Mouse (Mus musculus): Measurements from ENCODE around the gene Ftsj1.
A peak's percentile ranks its signal among the peaks of the same experiment; 100 is the strongest.

The Ftsj1 gene

DNA sequence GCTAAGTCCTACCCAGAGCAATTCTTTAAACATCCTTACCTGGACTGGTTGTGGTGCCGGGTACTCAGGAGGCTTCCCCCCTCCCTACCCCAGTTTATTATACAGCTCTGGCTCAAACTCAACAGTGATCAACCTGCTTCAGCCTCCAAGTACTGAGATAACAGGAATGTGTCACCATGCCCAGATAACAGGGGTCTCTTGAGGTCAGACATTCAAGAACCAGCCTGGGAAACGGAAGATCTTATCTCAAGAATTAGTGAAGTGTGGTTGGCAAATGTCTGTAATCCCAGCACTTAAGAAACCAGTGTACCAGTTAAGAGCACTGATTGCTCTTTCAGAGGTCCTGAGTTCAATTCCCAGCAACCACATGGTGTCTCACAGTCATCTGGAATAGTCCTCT is 34.1 kb downstream of the Ftsj1 start:
- DNase-seq (ENCODE audit: low spot score): no peak

DNA sequence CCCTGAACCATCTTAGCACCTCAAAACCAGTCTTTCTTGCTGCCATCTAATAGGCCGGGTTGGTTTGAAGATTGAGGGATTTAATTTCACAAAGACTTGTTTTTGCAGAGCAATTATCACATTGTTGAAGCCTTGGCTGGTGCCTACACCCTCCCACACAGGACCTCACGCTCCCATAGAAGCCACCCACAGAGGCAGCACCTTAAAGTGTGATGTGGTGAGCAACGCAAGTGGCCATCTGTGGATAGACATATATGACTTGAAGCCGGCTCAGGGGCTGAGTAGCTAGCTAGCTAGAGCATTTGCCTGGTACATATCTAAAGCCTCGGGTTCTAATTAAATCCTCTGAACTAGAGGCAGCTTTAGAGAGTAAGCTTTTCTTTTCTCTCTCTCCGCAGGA is 34.8 kb downstream of the Ftsj1 start:
- no peak for DNase-seq (ENCODE audit: low spot score)

DNA sequence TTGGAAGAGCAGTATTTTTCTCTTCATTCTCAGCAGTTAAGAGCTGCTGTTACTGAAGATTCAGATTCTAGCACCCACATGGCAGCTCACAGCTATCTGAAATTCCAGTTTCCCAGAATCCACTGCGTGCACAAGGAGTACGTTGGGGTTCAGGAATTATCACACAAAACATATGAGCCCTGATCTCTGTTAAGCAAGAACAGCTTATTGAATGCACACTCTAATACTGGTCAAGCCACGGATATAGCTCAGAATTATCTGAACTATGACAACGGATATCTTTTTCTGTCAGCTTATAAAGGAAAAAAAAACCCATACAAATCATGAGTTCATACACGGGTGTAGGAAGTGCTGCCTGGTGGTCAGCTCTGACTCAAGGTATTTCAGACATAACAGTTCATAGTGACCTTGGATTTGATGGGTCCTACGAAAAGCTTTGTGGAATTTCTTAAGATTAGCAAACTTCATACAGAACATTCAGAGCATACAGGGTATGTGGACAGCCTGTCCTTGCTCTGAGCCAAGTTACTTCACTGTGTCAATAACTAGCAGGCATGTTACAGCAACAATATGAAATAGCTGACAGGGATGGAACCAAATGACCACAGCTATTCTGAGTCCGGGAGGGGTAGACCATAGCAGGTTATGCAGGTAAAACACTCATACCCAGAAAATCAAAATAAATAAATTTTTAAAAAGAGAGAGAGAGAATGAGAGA is 40.6 kb downstream of the Ftsj1 start:
- no peak for DNase-seq (ENCODE audit: low spot score)

- DNase-seq (ENCODE audit: low spot score): no peak
Measured at GRCm38 (mm10) chrX:8209720-8210119, 42.5 kb downstream of the Ftsj1 start.

GRCm38 (mm10) chrX:8207224-8207623 is 45.0 kb downstream of the Ftsj1 start:
- no peak for DNase-seq (ENCODE audit: low spot score)

DNA sequence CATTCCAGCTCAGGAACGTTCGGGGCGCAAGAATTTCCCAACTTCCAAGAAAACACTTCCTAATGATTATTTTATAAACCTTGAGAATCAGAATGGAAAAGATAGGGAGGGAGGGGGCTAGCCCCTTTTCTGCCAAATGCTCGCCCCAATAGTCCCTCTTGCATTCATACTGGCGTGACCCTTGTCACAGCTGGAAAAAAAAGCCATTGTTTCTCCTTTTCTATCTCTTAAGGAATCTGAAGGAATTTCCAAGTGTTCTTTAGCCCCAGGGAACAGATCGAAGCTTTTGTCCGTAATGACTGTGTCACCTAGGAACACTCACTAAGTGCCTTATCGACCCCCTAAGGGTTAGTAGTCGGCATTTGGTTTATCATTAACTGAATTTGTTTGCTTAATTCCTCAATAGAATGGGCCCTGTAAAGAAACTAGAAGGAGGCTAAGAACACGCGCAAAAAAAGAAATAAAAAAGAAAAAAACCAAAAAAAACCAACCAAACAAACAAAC is 45.5 kb downstream of the Ftsj1 start:
- DNase-seq (ENCODE audit: low spot score): no peak

DNA sequence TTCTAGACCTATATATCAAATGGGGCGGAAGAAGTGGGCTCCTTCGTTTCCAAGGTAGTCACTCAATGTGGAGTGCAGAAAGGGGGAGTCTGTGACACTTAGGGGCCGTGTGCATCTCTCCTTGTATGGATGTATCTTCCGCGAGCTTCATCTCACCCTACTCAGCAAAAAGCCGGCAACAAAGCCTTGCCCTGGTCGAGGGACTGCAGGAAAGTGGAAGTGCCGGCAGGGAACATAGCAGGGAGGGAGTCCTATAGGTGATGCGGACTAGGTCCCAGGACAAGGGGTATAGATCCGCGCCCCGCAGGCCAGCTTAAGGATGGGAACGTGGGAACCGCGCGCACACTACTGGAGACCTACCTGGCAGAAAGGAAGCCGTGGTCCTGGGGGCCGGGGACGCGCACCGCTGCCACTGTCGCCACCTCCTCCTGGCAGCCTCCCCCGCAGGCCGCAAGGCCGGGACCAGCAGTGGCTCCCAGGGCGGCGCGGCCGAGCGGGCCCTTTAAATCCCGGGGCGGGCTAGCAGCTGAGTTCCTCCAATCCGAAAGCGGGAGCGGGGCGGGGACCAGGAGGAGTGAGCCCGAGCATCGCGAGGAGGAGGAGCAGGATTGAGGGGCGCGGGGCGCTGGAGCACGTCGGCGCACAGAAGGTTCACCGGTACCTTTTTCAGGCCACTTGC is 46.1 kb downstream of the Ftsj1 start, which contains the start of gene Porcn:
Gene Porcn (minus strand): TSS at position 511 of the 679 bp plus-strand sequence.
- DNase-seq (ENCODE audit: low spot score): peak; percentile 61

DNA sequence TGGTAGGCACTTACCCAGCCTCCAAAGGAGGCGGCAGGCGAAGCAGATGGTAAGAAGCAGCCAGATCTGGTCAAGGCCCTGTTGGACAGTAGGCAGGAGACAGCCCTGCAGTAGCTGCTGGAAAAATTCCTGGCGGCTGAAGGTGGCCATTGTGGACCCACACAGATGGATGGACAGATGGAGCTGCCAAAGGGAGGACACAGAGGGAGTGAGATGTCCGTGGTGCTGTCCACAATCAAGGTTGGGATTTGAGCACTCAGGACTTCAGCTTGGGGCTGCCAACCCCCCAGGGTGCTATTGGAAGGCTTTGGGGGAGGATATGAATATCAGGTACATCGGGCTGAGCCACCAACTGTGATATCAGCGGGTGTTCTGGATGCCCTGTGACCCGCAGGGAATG is 46.7 kb downstream of the Ftsj1 start:
- no peak for DNase-seq (ENCODE audit: low spot score)

DNA sequence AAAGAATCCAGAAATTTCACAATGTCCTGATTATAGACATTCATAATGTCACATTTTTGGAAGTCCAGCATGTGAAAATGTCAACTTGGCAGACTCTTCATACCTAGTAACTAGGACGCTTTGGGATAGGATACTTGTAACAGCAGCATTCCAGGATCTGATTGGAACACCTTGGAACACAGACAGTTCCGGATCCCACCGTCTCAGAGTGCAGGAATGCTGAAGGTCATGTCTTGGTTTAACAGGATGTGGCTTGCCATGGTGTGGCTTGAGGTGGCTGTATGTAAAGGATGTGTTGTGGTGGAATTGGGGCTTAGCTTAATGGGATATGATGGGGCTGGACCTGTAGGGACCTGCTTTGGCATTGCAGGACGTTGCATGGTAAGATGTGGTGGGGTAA is 47.1 kb downstream of the Ftsj1 start:
- DNase-seq (ENCODE audit: low spot score): no peak

DNA sequence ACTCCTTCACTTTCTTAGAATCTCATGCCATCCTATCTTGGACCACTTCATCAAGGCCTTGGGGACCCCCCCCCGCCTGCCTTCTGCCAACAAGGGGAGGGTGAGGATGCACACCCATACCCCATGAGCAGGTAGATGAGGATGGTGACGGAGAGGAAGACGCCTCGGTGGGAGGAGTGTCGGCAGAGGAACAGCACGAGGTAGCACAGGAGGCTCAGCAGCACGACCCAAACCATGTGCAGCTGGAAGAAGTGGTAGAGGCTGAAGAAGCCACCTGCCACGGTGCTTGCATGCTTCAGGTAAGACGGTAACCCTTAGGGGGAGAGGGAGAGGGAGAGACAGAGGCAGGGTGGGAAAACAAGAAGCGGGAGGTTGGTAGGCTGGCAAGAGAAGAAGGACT is 48.1 kb downstream of the Ftsj1 start:
- no peak for DNase-seq (ENCODE audit: low spot score)

- no peak for DNase-seq (ENCODE audit: low spot score)
Measured at GRCm38 (mm10) chrX:8203105-8203504, 49.1 kb downstream of the Ftsj1 start.

GRCm38 (mm10) chrX:8193419-8193723 is 58.8 kb downstream of the Ftsj1 start, which contains the start of gene Ebp:
Ebp (minus strand) TSS chrX:8193512.
- no peak for DNase-seq (ENCODE audit: low spot score)

DNA sequence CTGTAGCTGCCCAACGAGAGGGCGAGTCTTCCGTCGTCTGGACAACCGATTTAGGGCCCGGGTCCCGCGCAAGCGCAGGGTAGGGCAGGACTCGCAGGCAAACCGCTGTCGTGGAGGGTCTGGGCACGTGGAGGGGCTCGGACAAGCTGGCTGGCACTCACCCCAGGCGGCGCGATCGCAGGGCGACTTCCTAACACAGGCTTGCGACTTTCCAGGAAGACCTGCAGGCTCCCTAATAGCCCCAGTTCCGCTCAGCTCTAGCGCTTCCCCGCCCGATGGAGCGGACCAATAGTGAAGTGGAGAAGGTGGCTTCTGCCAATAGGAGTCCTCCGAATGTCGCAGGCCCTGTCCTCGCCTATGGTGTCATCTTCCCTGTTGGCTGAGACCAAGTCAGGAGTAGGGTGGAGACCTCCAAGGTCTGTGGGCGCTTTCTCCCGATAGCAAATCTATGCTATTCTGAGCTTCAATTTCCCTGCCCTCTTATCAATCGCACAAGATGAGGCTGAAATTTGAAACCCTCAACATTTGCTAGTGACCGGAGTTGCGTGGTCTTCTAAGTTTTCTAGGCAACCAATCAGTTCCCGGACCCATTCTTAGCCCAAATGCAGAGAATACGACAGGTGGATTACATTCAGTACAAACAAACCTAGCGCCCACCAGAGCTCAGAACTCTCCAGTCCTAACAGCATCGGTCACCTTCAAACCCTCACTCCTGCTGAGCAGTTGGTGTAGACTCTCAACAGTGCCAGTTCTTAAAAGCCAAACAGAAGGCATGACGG is 59.4 kb downstream of the Ftsj1 start:
- peak; percentile 50 for DNase-seq (ENCODE audit: low spot score)

DNA sequence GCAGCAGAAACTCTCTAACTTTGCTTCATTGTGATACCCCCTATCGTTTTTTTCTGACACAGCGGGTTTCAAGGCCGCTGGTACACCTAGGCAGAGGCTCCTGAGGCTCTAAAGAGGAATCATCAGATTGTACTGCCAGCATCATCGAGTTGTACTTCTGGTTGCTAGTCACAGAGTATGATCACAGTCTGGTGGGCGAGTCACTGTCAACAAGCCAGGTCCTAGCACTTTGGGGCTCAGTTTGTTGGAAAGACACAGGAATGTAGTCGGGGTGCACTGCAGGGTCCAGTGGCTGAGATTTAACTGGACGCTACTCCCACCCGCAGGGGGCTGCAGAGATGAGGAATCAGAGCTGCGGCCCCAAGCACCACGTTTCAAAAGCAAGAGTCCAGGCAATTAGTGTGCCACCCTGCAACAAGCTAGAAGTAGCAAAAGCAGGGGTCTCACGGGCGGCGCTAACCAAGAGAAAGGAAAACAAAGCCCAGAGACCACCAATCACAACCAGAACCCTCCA is 60.0 kb downstream of the Ftsj1 start:
- no peak for DNase-seq (ENCODE audit: low spot score)
